Mouse (Mus musculus): ENCODE measurements around the gene Hsf2bp.

Hsf2bp gene

GRCm38 (mm10) chr17:31908966-31909365, 127.2 kb downstream of the Hsf2bp start:
- DNase-seq (ENCODE audit: low spot score in 2 of 2) = no peak

GRCm38 (mm10) chr17:31906441-31906840, 129.7 kb downstream of the Hsf2bp start:
- peak in 1 of 2 experiments; percentile 47 for DNase-seq (ENCODE audit: low spot score in 2 of 2)

GRCm38 (mm10) chr17:31905791-31906211, 130.3 kb downstream of the Hsf2bp start:
- no peak for DNase-seq (ENCODE audit: low spot score in 2 of 2)

GRCm38 (mm10) chr17:31905201-31905790, 130.9 kb downstream of the Hsf2bp start:
- peak in 1 of 2 experiments; percentile 51 for DNase-seq (ENCODE audit: low spot score in 2 of 2)

- DNase-seq (ENCODE audit: low spot score in 2 of 2) = peak in 1 of 2 experiments; percentile 54
Measured at GRCm38 (mm10) chr17:31904036-31904435, 132.1 kb downstream of the Hsf2bp start.

GRCm38 (mm10) chr17:31902630-31903198, 133.4 kb downstream of the Hsf2bp start:
- peak in 1 of 2 experiments; percentile 39 for DNase-seq (ENCODE audit: low spot score in 2 of 2)

- DNase-seq (ENCODE audit: low spot score in 2 of 2) = peak in 1 of 2 experiments; percentile 60
Measured at GRCm38 (mm10) chr17:31901461-31902204, 134.5 kb downstream of the Hsf2bp start.

- DNase-seq (ENCODE audit: low spot score in 2 of 2) = no peak
Measured at GRCm38 (mm10) chr17:31898941-31899340, 137.2 kb downstream of the Hsf2bp start.

GRCm38 (mm10) chr17:31897186-31897793, 138.9 kb downstream of the Hsf2bp start:
- peak in 1 of 2 experiments; percentile 53 for DNase-seq (ENCODE audit: low spot score in 2 of 2)

GRCm38 (mm10) chr17:31896751-31897150, 139.4 kb downstream of the Hsf2bp start:
- DNase-seq (ENCODE audit: low spot score in 2 of 2) = no peak

- DNase-seq (ENCODE audit: low spot score in 2 of 2) = peak in 1 of 2 experiments; percentile 55
Measured at GRCm38 (mm10) chr17:31896311-31896710, 139.8 kb downstream of the Hsf2bp start.

All from urinary bladder, postnatal 4 days (tissue).